Mouse (Mus musculus): ENCODE data around the gene Gm21750. TPM values are rescaled to one million over a fixed set of nuclear protein-coding genes. Genes with fewer than 3 reads are reported as not detected.
"Not testable (repeated sequence)": the region's sequence is repeated elsewhere in the genome, so short reads cannot be mapped to it uniquely, and the experiment has no call there.

Gm21750 gene
- polyA plus RNA-seq (2015; fragmentation: Nextera tagmentation; extraction: Ambion mirVana): not detected in 2 replicates

DNA sequence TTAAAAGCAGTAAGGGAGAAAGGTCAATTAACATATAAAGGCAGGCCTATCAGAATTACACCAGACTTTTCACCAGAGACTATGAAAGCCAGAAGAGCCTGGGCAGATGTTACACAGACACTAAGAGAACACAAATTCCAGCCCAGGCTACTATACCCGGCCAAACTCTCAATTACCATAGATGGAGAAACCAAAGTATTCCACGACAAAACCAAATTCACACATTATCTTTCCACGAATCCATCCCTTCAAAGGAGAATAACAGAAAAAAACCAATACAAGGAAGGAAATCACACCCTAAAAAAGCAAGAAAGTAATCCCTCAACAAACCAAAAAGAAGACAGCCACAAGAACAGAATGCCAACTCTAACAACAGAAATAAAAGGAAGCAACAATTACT is at the start of gene Gm21750:
Gene Gm21750 (plus strand): TSS at position 301 of the 400 bp plus-strand sequence.
- not testable (repeated sequence) for H3K9ac ChIP-seq (replicated peaks); H3K27me3 ChIP-seq; H3K4me2 ChIP-seq (replicated peaks); ATAC-seq; H3K9me3 ChIP-seq; H3K4me1 ChIP-seq (replicated peaks); H3K36me3 ChIP-seq; H3K4me3 ChIP-seq (replicated peaks); H3K27ac ChIP-seq
- 88% methylated on average over 3 of the region's 3 CpGs for WGBS

DNA sequence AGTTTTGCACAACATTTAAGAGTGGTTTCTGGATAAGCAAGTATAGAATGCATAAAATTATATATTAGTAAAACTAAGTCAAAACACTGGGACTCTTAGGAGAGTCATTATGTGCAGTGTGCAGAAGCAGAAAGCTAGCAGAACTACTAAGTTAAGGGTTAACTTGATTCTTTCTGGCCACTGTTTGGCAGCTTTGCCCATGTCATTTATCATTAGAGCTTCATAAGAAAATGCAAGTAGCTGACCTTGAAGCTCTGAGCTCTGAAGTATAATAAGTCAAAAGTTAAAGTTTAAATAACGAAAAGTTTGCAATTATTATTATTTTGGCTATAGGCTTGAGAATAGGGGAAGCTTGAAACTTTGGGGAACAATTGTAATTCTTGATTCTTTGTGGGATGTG is 46.1 kb upstream of the Gm21750 start:
- not testable (repeated sequence) for H3K27ac ChIP-seq; H3K9me3 ChIP-seq; H3K4me2 ChIP-seq (replicated peaks); H3K4me3 ChIP-seq (replicated peaks); ATAC-seq; H3K36me3 ChIP-seq; H3K27me3 ChIP-seq; H3K4me1 ChIP-seq (replicated peaks); H3K9ac ChIP-seq (replicated peaks)
- 80% methylated on average over 1 of the region's 1 CpGs for WGBS

DNA sequence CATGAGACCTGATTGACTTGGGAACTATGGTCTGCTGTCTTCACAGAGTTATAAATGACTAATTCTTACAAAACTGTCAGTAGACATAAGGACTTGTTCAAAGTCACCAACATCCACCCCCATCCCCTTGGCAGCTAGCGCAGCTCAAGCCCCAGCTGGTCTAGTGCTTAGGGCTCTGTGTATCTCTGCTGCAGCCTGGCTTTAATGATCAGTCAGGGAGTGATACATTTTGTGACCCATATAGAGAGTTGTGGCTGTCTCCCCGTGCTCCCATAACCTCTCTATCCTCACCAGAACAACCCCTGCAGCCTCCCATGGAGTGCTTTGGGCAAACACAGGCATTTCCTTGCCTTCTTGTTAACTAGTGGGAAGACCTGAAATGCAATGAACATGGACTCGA is 40.1 kb upstream of the Gm21750 start:
- Histone ChIP-seq H3K4me3 (replicated peaks) (no peak overlapping the region), H3K27me3 (no peaks in the 10 kb centered on the region), H3K4me2 (replicated peaks) (no peak overlapping the region), H3K9me3 (no peaks in the 10 kb centered on the region), H3K27ac (no peak overlapping the region), H3K36me3 (no peaks in the 10 kb centered on the region), H3K4me1 (replicated peaks) (no peaks in the 10 kb centered on the region), H3K9ac (replicated peaks) (no peak overlapping the region)
- 74% methylated on average over 3 of the region's 3 CpGs for WGBS
- no peak for ATAC-seq

DNA sequence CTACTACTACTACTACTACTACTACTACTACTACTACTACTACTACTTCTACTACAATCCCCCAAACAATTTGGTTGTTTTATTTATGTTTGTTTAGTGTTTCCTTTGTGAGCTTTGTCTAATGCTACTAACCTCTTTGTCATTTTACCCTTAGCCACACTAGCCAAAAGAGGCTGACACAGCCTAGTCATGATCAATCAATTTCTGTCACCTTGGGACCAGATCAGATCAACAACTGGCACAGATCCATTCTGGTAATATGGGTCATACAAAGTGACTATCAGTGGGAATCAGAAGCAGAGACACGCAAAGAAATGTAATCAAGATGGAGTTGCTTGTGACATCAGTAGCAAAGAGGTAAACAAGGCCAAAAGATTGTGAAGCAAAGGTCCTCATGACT is 38.0 kb upstream of the Gm21750 start:
- ATAC-seq: no peak
- WGBS: 93% methylated on average over 1 of the region's 1 CpGs

DNA sequence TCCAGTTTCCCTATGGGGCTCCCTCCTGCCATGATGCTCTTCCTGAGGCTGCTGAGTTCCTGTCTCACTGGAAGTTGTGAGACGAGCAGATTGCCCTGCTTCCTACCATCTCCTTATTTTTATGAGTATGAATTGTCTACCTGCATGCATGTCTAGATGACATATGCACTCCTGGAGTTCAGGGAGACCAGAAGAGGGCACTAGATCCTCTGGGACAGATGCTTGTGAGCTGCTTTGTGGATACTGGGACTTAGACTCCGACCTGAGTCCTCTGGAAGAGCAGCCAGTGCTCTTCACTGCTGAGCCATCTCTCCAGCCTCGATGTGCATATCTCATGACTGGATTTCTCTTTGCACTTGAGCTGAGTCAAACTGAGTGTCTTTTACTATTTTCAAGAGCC is 35.6 kb upstream of the Gm21750 start:
- Histone ChIP-seq H3K9me3 (no peaks in the 10 kb centered on the region), H3K27ac (no peak overlapping the region), H3K4me2 (replicated peaks) (no peak overlapping the region), H3K36me3 (no peaks in the 10 kb centered on the region), H3K4me3 (replicated peaks) (no peak overlapping the region), H3K27me3 (no peaks in the 10 kb centered on the region), H3K4me1 (replicated peaks) (no peaks in the 10 kb centered on the region), H3K9ac (replicated peaks) (no peak overlapping the region)
- no peak for ATAC-seq
- WGBS: 59% methylated on average over 3 of the region's 3 CpGs

More for the DNA sequence above, 38.0 kb upstream of the Gm21750 start:
- Histone ChIP-seq H3K9ac (replicated peaks) (no peak overlapping the region), H3K4me2 (replicated peaks) (no peak overlapping the region), H3K27me3 (no peaks in the 10 kb centered on the region), H3K36me3 (no peaks in the 10 kb centered on the region), H3K4me1 (replicated peaks) (no peaks in the 10 kb centered on the region), H3K9me3 (no peaks in the 10 kb centered on the region), H3K27ac (no peak overlapping the region), H3K4me3 (replicated peaks) (no peak overlapping the region)

DNA sequence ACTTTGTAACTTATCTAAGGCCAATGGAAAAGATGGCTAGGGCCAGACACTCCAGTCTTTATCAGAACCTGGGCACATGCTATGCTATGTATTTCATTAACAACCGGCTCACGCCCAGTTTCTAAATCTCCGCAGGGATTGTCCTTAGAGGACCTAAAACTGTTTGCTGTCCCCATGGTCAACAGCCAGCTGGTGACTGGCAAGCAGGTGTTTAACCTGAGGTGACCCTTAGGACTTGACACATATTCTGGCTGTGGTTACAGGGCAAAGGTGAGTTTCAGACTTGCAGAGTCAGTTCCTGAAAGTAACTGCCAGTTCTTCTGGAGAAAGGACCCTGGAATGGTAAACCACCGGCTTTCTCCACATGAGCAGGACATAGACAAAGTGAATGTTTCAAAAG is 29.5 kb upstream of the Gm21750 start:
- no peak overlapping the region for H3K9ac ChIP-seq (replicated peaks)
- no peak overlapping the region for H3K4me3 ChIP-seq (replicated peaks)
- no peak overlapping the region for H3K4me2 ChIP-seq (replicated peaks)
- no peaks in the 10 kb centered on the region for H3K27me3 ChIP-seq
- WGBS: 95% methylated on average over 4 of the region's 4 CpGs
- no peaks in the 10 kb centered on the region for H3K9me3 ChIP-seq
- ATAC-seq: no peak
- H3K27ac ChIP-seq: no peak overlapping the region
- no peaks in the 10 kb centered on the region for H3K36me3 ChIP-seq
- H3K4me1 ChIP-seq (replicated peaks): no peaks in the 10 kb centered on the region

DNA sequence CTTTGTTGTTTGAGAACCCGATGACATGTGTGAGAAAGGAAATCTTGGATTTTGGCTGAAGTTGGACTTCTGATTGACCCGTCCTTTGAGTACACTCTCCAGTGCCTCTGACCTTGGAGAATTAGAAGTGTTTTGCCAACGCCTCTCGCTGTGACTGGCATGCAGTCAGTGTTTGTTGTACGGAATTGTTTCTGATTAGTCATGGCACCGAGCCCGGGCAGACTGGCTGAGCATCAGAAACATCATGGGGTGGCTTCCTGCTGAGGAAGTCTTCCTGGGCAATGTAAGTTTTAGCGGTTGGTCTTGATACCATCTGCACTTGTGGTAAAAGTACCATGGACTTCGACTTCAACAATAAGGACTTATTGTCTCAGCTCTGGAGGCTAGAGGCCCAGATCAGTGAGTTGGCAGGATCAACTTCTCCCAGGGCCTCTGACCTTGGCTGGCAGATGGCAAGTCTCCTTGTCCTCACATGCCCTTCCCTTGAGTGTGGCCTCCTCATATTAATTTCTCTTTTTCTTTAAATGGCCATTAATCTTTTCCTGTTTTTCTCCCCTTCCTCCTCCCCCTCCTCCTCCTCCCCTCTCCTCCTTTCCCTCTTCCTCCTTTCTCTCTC is 28.3 kb upstream of the Gm21750 start:
- H3K36me3 ChIP-seq: no peaks in the 10 kb centered on the region
- H3K4me1 ChIP-seq (replicated peaks): no peaks in the 10 kb centered on the region
- no peaks in the 10 kb centered on the region for H3K9me3 ChIP-seq
- H3K27ac ChIP-seq: no peak overlapping the region
- H3K9ac ChIP-seq (replicated peaks): no peak overlapping the region
- no peak overlapping the region for H3K4me2 ChIP-seq (replicated peaks)
- no peaks in the 10 kb centered on the region for H3K27me3 ChIP-seq
- 56% methylated on average over 9 of the region's 9 CpGs for WGBS
- no peak overlapping the region for H3K4me3 ChIP-seq (replicated peaks)
- no peak for ATAC-seq

DNA sequence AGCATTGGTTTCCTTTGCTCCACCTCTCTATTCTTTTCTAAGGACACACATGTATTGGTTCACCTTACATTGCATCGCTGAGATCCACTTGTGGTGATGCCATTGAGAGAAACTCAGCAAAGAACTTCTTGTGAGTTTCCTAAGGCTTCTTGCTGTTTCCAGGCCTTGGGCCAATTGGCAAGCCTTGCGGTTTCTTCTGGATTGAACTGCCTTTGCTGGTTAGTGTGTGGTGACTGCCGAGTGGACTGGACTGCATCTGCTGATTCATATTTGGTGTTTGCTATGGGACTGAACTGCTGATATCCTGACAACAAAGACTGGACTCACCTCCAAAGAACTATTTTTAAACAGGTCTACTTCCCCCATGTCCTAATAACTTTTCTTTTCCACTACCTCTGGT is 26.7 kb upstream of the Gm21750 start:
- H3K9me3 ChIP-seq: no peaks in the 10 kb centered on the region
- H3K4me3 ChIP-seq (replicated peaks): no peak overlapping the region
- WGBS: 96% methylated on average over 3 of the region's 3 CpGs
- H3K4me1 ChIP-seq (replicated peaks): no peaks in the 10 kb centered on the region
- H3K36me3 ChIP-seq: no peaks in the 10 kb centered on the region
- no peak overlapping the region for H3K9ac ChIP-seq (replicated peaks)
- H3K27ac ChIP-seq: no peak overlapping the region
- H3K27me3 ChIP-seq: no peaks in the 10 kb centered on the region
- no peak overlapping the region for H3K4me2 ChIP-seq (replicated peaks)
- no peak for ATAC-seq

DNA sequence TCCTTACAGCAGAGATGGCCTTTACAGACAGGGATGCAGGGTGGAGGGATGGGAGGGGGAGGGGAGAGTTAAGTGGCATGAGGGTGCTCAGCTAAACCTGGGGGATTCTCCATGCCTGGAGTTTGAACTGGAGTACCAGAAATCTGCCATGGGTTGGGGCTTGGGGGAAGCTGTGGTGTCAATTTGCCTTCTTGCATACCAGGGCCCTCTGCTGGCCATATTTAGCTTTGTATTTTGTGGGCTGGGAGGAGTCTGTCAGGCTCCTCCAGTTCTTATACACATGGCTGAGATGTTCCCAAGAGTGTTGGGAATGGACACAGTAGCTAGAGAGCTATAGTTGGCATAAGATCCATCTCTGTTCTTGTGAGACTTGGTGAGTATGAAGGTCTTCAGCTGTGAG is 23.6 kb upstream of the Gm21750 start:
- no peaks in the 10 kb centered on the region for H3K27me3 ChIP-seq
- no peaks in the 10 kb centered on the region for H3K36me3 ChIP-seq
- no peak for ATAC-seq
- no peaks in the 10 kb centered on the region for H3K9me3 ChIP-seq
- H3K4me3 ChIP-seq (replicated peaks): no peak overlapping the region
- H3K4me2 ChIP-seq (replicated peaks): no peak overlapping the region
- no peak overlapping the region for H3K9ac ChIP-seq (replicated peaks)
- H3K27ac ChIP-seq: no peak overlapping the region
- H3K4me1 ChIP-seq (replicated peaks): no peaks in the 10 kb centered on the region

DNA sequence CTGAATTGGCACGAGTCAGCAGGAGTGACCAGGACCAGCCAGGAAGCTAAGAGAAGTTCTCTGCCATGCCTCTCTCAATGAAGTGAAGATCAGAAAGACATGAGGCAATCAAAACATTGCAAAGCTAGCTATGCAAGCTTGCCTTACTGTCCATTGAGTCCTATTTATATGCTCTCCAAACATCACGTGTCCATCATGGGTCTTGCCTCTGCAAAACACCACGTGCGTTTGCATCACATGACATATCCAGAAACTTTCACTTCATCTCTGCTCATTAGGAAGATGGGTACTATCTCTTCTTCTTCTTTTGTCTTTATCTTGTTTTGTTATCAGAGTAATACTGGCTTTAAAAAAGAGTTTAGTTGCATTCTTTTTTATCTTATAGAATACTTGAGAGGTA is 10.8 kb upstream of the Gm21750 start:
- 97% methylated on average over 4 of the region's 4 CpGs for WGBS
- Histone ChIP-seq H3K27ac (no peak overlapping the region), H3K9me3 (no peaks in the 10 kb centered on the region), H3K4me3 (replicated peaks) (no peak overlapping the region), H3K4me1 (replicated peaks) (no peaks in the 10 kb centered on the region), H3K27me3 (no peaks in the 10 kb centered on the region), H3K36me3 (no peaks in the 10 kb centered on the region), H3K9ac (replicated peaks) (no peak overlapping the region), H3K4me2 (replicated peaks) (no peak overlapping the region)
- no peak for ATAC-seq

DNA sequence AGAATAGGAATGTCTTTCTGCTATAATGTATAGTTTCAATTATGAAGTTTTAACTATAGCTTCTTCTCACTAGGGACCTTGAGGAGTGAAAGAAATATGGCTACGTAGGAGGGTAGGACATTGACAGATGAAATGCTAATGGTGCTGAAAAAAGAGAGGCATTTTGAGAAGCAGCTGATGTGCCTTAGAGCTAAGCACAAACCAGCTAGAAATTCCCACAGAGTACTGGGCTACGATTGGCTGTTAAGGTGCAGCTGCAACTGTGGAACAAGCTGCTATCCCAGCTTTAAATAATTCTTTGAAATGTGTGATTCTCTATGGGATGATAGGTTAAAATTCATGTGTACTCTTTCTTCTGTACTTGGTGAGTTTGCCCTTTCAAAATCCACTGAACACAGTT is 9.1 kb downstream of the Gm21750 start:
- Histone ChIP-seq H3K27me3 (no peaks in the 10 kb centered on the region), H3K36me3 (no peaks in the 10 kb centered on the region), H3K27ac (no peak overlapping the region), H3K4me3 (replicated peaks) (no peak overlapping the region), H3K9me3 (no peaks in the 10 kb centered on the region), H3K9ac (replicated peaks) (no peak overlapping the region), H3K4me2 (replicated peaks) (no peak overlapping the region), H3K4me1 (replicated peaks) (no peaks in the 10 kb centered on the region)
- 87% methylated on average over 2 of the region's 2 CpGs for WGBS
- ATAC-seq: no peak

DNA sequence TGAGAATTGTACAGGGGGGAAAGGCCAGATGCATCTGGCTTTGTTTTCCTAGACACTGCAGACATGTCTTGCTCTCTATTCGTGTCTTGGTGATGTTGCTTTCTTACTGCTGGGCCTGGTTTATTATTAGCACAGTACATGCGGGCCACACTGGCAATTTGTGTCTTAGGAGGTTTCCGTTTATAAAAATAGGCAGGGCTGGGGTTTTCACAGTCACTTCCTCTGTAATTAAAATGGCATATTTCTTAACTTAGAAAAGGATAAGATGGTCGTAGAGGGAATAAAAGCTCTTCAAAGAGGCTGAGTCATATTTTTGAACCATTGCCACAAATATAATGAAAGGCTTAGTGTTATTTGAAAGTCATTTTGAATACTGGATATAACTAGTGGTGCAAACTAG is 26.7 kb downstream of the Gm21750 start:
- Histone ChIP-seq H3K4me3 (replicated peaks) (no peak overlapping the region), H3K27me3 (no peaks in the 10 kb centered on the region), H3K36me3 (no peaks in the 10 kb centered on the region), H3K4me1 (replicated peaks) (no peaks in the 10 kb centered on the region), H3K27ac (no peak overlapping the region), H3K9me3 (peaks cover 9% of the 10 kb centered on the region), H3K9ac (replicated peaks) (no peak overlapping the region), H3K4me2 (replicated peaks) (no peak overlapping the region)
- 83% methylated on average over 4 of the region's 4 CpGs for WGBS
- no peak for ATAC-seq

DNA sequence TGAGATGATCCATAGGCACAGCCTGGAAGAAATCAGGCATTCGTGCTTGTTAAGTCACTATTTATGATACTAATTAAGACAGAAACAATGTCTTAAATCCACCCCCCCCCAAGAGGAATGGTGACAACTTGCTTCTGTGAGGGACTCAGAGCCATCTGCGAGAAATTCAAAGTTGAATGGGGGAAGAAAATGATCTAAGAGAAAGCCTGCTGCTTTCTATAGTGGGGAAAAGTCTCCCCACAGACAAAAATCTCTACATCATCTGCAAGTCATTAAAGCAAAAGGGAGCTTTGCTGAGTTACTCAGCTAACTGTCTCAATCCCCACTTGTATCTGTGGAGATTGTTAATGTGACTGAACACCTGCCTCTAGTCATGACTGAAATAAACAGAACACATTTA is 27.4 kb downstream of the Gm21750 start:
- no peak for ATAC-seq
- no peaks in the 10 kb centered on the region for H3K36me3 ChIP-seq
- WGBS: 75% methylated on average over 2 of the region's 2 CpGs
- H3K4me3 ChIP-seq (replicated peaks): no peak overlapping the region
- no peak overlapping the region for H3K27ac ChIP-seq
- H3K9me3 ChIP-seq: peaks cover 9% of the 10 kb centered on the region
- no peak overlapping the region for H3K4me2 ChIP-seq (replicated peaks)
- no peaks in the 10 kb centered on the region for H3K27me3 ChIP-seq
- H3K9ac ChIP-seq (replicated peaks): no peak overlapping the region
- no peaks in the 10 kb centered on the region for H3K4me1 ChIP-seq (replicated peaks)

All from midbrain, embryonic 13.5 days (tissue).